Mouse (Mus musculus) forebrain, postnatal 0 days (tissue): ENCODE data around the gene Lrrk1. TPM values are rescaled to one million over a fixed set of nuclear protein-coding genes. Genes with fewer than 3 reads are reported as not detected.

Source experiments
- ATAC-seq: fragments of 200-750 bp; cut with Nextera tagmentation; 2 replicates; pipeline ENCODE4 v1.8.0; 2017; ENCODE audit warnings: mild to moderate bottlenecking, moderate library complexity
- DNase-seq: peaks from one replicate; pipeline ENCODE4 v3.0.0-alpha.2; 2015
- H3K27ac ChIP-seq: fragments of 300-500 bp; sonication (generic); 2 replicates; pipeline ENCODE4 v1.5.1; 2014; ENCODE audit warnings: low read depth, mild to moderate bottlenecking, antibody characterized with exemption, low read length, moderate library complexity, mixed read lengths
- H3K27me3 ChIP-seq: fragments of 300-500 bp; sonication (generic); 2 replicates; pipeline ENCODE4 v1.6.1; 2014; ENCODE audit warnings: mild to moderate bottlenecking, low read length, mixed read lengths; ENCODE audit not compliant: insufficient read depth
- H3K36me3 ChIP-seq: fragments of 300-500 bp; sonication (generic); 2 replicates; pipeline ENCODE4 v1.6.1; 2014; ENCODE audit warnings: mild to moderate bottlenecking, moderate library complexity; ENCODE audit not compliant: insufficient read depth
- H3K4me1 ChIP-seq: fragments of 300-500 bp; sonication (generic); 2 replicates; pipeline ENCODE4 v1.6.1; 2014; ENCODE audit warnings: antibody characterized with exemption; ENCODE audit not compliant: insufficient read depth
- H3K4me2 ChIP-seq: fragments of 300-500 bp; sonication (generic); 2 replicates; pipeline ENCODE4 v1.6.1; 2014; ENCODE audit warnings: low read depth, mild to moderate bottlenecking, moderate library complexity
- H3K4me3 ChIP-seq: fragments of 300-500 bp; sonication (generic); 2 replicates; pipeline ENCODE4 v1.5.1; 2014; ENCODE audit warnings: low read depth, low read length, mixed read lengths
- H3K9ac ChIP-seq: fragments of 300-500 bp; sonication (generic); 2 replicates; pipeline ENCODE4 v1.6.1; 2014; ENCODE audit warnings: mild to moderate bottlenecking
- H3K9me3 ChIP-seq: fragments of 300-500 bp; sonication (generic); 2 replicates; pipeline ENCODE4 v1.6.1; 2016; ENCODE audit warnings: low read length
- CTCF ChIP-seq: sonication (generic); IDR thresholded peaks from 2 replicates; pipeline ENCODE4 v1.5.1; 2016; ENCODE audit warnings: antibody characterized with exemption, control low read depth, low read depth
- WGBS: fragments of 180-500 bp; shearing (Covaris S2); extraction: QIAGEN DNeasy Blood & Tissue Kit; methylation state at CpG from one replicate; pipeline ENCODE4 v1.1.7; 2014; 5-methylcytosine and 5-hydroxymethylcytosine counted together
- polyA plus RNA-seq: library from polyadenylated mRNA; unstranded; fragments of >200 nt; fragmentation: Nextera tagmentation; extraction: Ambion mirVana; gene quantifications from 2 replicates; pipeline ENCODE4 v1.2.1, GENCODE M21; 2015
- total RNA-seq: library from RNA; depleted of rRNA; stranded (reverse); fragments of >200 nt; gene quantifications from 2 replicates; pipeline ENCODE4 v1.2.3, GENCODE M21; 2014

Lrrk1 gene
- total and polyA plus RNA-seq, 2 experiments from 2014 or later, result 2.2 to 3.3 TPM

DNA sequence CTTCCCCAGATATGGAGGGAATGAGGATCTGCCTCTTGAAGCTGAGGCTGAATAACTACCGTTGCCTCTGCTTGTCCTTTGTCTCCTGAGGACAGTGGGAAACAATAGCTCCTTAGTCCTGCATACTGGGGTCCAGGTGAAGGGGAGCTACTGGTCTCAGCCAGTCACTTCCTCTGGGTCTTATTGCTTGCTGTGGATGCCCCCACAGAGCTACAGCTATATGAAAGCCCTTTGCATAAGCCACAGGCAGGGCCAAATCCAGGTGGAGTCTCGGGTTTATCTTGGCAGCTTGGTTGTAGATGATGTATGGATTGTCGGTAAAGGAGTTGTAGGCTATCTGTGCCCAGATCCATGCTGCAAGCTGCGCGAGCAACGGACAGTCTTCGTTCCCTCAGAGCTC is 158.7 kb downstream of the Lrrk1 start:
- no peak overlapping the region for H3K4me2 ChIP-seq
- no peak overlapping the region for H3K4me3 ChIP-seq
- peaks cover 5% of the 10 kb centered on the region; the same call in 1 of the 2 replicates for H3K4me1 ChIP-seq
- no peak overlapping the region for H3K9ac ChIP-seq
- no peak overlapping the region for H3K27ac ChIP-seq
- H3K36me3 ChIP-seq, result no peaks in the 10 kb centered on the region
- no peak for DNase-seq
- no peaks in the 10 kb centered on the region for H3K9me3 ChIP-seq
- ATAC-seq, result no peak
- 74% methylated on average over 7 of the region's 7 CpGs for WGBS
- no peak for TF ChIP-seq CTCF
- H3K27me3 ChIP-seq, result no peaks in the 10 kb centered on the region

DNA sequence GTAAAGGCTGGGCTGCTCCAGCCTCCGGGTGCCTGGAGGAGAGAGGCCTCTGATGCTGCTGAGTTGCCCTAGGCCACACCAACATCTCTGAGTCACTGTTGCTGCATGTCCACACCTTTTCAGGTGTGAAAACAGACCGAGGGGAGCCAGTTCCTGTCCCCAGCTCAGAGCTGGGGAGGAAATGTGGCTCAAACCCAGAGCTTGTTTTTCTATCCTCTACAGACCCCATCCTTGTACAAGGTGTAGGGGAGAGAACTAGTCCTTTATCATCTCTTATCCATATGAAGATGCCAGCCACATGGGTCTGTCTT is 159.6 kb downstream of the Lrrk1 start:
- Histone ChIP-seq H3K4me2 (no peak overlapping the region), H3K36me3 (no peaks in the 10 kb centered on the region), H3K4me3 (no peak overlapping the region), H3K9ac (no peak overlapping the region), H3K27me3 (no peaks in the 10 kb centered on the region), H3K27ac (no peak overlapping the region), H3K9me3 (no peaks in the 10 kb centered on the region), H3K4me1 (peaks cover 5% of the 10 kb centered on the region; the same call in 1 of the 2 replicates)
- 69% methylated on average over 2 of the region's 2 CpGs for WGBS
- ATAC-seq (no peak), DNase-seq (no peak)
- no peak for TF ChIP-seq CTCF

DNA sequence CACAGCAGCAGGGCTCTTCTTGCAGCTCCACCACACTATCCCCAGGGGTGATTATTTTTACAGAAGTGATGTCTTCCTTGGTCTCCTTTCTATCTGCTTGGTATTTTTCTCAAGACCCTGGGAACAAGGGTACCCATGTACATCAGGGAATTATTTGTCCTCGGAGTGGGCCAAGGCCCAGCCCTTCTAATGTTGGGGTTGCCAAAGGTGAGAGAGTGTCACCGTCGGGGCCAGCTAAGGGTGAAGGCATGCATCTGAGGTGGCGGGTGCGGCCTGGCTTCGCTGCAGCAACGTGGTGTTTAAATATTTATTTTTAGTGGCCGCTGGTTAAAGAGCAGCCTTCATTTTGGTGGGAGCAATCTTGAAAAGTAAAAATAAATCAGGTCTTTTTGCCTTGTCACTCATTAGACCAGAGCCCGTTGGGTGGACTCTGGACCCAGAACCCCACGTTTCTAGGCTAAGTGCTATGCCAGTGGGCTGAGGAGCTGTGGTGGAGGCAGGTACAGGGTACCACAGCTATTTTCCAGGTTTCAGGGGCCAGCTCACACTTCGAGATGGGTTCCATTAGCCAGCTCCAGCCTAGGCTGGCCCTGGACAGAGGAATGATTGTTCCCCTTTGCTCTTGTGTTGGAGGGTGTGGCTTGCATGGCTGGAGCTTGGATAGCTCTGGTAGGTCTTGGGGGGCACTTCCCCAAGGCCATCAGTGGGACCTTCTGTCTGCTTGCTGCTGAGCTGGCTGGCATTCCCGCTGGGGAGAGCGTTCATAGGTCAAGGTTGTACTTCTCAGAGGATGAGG is 160.1 kb downstream of the Lrrk1 start:
- no peaks in the 10 kb centered on the region for H3K9me3 ChIP-seq
- no peaks in the 10 kb centered on the region for H3K36me3 ChIP-seq
- no peaks in the 10 kb centered on the region for H3K27me3 ChIP-seq
- no peak for TF ChIP-seq CTCF
- ATAC-seq, result no peak
- no peak overlapping the region for H3K4me3 ChIP-seq
- no peak for DNase-seq
- no peak overlapping the region for H3K27ac ChIP-seq
- no peak overlapping the region for H3K4me2 ChIP-seq
- peaks cover 5% of the 10 kb centered on the region; the same call in 1 of the 2 replicates for H3K4me1 ChIP-seq
- no peak overlapping the region for H3K9ac ChIP-seq
- 88% methylated on average over 13 of the region's 13 CpGs for WGBS

DNA sequence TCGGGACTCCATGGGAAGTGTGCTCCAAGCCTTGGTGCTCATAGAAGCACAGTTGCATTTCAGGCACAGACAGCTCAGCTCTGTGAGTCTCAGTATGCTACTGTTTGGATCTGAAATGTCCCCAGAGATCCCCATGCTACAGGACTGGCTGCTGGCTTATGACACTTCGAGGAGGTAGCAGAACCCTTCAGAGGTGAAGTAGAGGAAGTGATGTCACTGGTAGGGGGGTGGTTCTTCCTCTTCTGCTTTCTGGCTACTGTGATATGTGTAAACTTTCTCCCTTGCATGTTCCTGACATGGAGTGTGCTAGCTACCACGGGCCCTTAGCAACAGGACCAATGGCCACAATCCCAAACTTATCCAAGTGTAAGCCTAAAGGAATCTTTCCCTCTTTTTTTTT is 162.3 kb downstream of the Lrrk1 start:
- Histone ChIP-seq H3K27me3 (no peaks in the 10 kb centered on the region), H3K9ac (no peak overlapping the region), H3K4me2 (no peak overlapping the region), H3K27ac (no peak overlapping the region), H3K4me1 (peaks cover 5% of the 10 kb centered on the region; the same call in 1 of the 2 replicates), H3K4me3 (no peak overlapping the region), H3K9me3 (no peaks in the 10 kb centered on the region), H3K36me3 (no peaks in the 10 kb centered on the region)
- WGBS, result 84% methylated on average over 3 of the region's 3 CpGs
- no peak for TF ChIP-seq CTCF
- no peak for DNase-seq
- ATAC-seq, result no peak

DNA sequence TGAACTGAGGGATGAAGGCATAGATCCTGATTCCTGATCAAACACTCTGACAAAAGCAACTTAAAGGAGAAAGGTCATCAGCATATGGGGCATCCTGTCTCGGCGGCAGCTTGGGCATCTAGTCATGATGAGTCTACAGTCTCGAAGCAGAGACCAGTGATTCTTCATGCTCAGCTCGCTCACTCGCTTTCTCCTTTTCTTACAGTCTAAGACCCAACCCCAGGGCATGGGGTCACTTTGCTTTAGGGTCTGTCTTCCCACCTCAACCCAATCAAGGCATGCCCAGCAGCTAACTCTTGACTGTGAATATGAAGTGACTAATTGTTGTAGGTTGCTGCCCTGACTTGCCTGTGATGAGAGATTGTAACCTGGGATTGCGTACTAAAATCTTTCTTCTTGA is 163.6 kb downstream of the Lrrk1 start:
- WGBS, result 97% methylated on average over 6 of the region's 6 CpGs
- TF ChIP-seq CTCF, result no peak

DNA sequence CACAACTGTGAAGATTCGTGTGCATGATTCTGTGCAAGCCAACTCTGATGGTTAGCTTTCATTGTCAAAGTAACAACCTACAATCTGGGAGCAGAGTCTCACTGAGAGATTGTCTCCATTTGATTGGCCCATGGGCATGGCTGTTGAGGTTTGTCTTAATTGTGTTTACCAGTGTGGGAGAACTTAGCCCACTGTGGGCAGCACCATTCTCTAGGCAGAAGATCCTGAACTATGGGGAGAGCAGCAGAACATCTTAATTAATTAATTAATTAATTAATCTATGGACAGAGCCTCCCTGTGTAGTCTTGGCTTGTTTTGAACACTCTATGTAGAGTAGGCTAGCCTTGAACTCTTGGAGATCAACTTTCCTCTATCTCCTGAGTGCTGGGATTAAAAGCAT is 164.4 kb downstream of the Lrrk1 start:
- WGBS, result 81% methylated on average over 1 of the region's 1 CpGs
- H3K36me3 ChIP-seq, result no peaks in the 10 kb centered on the region
- no peak overlapping the region for H3K4me3 ChIP-seq
- H3K4me1 ChIP-seq, result no peaks in the 10 kb centered on the region
- H3K27me3 ChIP-seq, result no peaks in the 10 kb centered on the region
- no peak for TF ChIP-seq CTCF
- no peak overlapping the region for H3K4me2 ChIP-seq
- ATAC-seq, result no peak
- H3K27ac ChIP-seq, result no peak overlapping the region
- no peak for DNase-seq
- no peaks in the 10 kb centered on the region for H3K9me3 ChIP-seq
- no peak overlapping the region for H3K9ac ChIP-seq

More for the DNA sequence above, 163.6 kb downstream of the Lrrk1 start:
- Histone ChIP-seq H3K36me3 (no peaks in the 10 kb centered on the region), H3K4me3 (no peak overlapping the region), H3K9me3 (no peaks in the 10 kb centered on the region), H3K4me1 (no peaks in the 10 kb centered on the region), H3K27ac (no peak overlapping the region), H3K27me3 (no peaks in the 10 kb centered on the region), H3K4me2 (no peak overlapping the region), H3K9ac (no peak overlapping the region)
- DNase-seq (no peak), ATAC-seq (no peak)

DNA sequence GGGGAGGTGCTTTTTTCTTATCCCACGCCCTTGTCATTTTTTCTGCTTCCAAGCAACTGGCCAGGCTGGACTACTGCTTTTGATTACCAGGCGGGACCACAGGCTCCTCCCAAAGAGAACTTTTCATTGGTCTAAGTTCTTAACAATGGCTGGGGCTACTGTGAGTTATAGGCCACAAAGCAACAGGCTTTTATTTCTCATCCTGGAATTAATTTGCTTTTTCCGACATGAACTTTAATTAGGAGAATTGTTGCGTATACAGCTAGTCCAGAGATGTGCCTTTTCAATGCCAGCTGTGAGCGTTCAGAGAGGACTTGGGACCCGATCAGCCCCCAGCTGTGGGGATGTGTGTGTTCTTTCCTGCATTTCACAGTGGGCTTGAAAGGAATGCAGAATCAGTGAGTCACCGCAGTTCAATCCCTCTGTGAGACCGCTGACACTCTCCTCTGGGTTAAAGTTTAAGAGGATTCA is 165.5 kb downstream of the Lrrk1 start:
- no peak overlapping the region for H3K4me3 ChIP-seq
- H3K27ac ChIP-seq, result no peak overlapping the region
- TF ChIP-seq CTCF, result no peak
- no peak overlapping the region for H3K9ac ChIP-seq
- no peaks in the 10 kb centered on the region; the same call in 1 of the 2 replicates for H3K4me1 ChIP-seq
- DNase-seq (no peak), ATAC-seq (no peak)
- no peaks in the 10 kb centered on the region for H3K36me3 ChIP-seq
- H3K4me2 ChIP-seq, result no peak overlapping the region
- no peaks in the 10 kb centered on the region for H3K9me3 ChIP-seq
- WGBS, result 12% methylated on average over 8 of the region's 8 CpGs
- no peaks in the 10 kb centered on the region for H3K27me3 ChIP-seq
